Mouse (Mus musculus) bone marrow macrophage, adult 2 months (primary cell): ENCODE data around the gene Pan2. TPM values are rescaled to one million over a fixed set of nuclear protein-coding genes. Genes with fewer than 3 reads are reported as not detected.
A peak's percentile ranks its signal among the peaks of the same experiment; 100 is the strongest.
"Not testable (repeated sequence)": the region's sequence is repeated elsewhere in the genome, so short reads cannot be mapped to it uniquely, and the experiment has no call there.

Source experiments
- H3K27ac ChIP-seq: 2 replicates; pipeline ENCODE4 v1.5.1; 2012; ENCODE audit warnings: low read depth, low read length; ENCODE audit not compliant: insufficient read depth
- H3K4me1 ChIP-seq: 2 replicates; pipeline ENCODE4 v1.6.1; 2012; ENCODE audit warnings: low read length; ENCODE audit not compliant: control insufficient read depth, insufficient read depth
- H3K4me3 ChIP-seq: 2 replicates; pipeline ENCODE4 v1.5.1; 2012; ENCODE audit warnings: mild to moderate bottlenecking, low read length, moderate library complexity; ENCODE audit not compliant: insufficient read depth
- CTCF ChIP-seq: IDR thresholded peaks from 2 replicates; pipeline ENCODE4 v1.5.1; 2012; ENCODE audit warnings: low read depth, mild to moderate bottlenecking, low read length, moderate library complexity
- POLR2A ChIP-seq: IDR thresholded peaks from 2 replicates; pipeline ENCODE4 v1.6.1; 2012; ENCODE audit warnings: mild to moderate bottlenecking, low read depth, low read length, borderline replicate concordance
- polyA plus RNA-seq: library from polyadenylated mRNA; stranded (reverse); fragments of >200 nt; gene quantifications from 2 replicates; pipeline ENCODE4 v1.2.4, GENCODE M21; 2012; ENCODE audit not compliant: missing spikeins, insufficient read depth, insufficient read length

The Pan2 gene
- polyA plus RNA-seq, result 14.3 and 15.2 TPM in 2 replicates

GRCm38 (mm10) chr10:128303126-128304021, at the start of gene Pan2:
TSS of gene Pan2 (plus strand) at chr10:128303335.
- Histone ChIP-seq H3K4me3 (peak within 1 kb of the TSS; percentile 75), H3K27ac (peak within 1 kb of the TSS; percentile 94), H3K4me1 (peaks cover 30% of the 10 kb centered on the region)
- TF ChIP-seq CTCF (no peak), POLR2A (no peak)

GRCm38 (mm10) chr10:128253677-128254255, 49.4 kb upstream of the Pan2 start, which contains the start of gene Apon:
TSS of gene Apon (plus strand) at chr10:128254096.
- H3K4me3 ChIP-seq, result no peak within 1 kb of the TSS
- TF ChIP-seq CTCF (no peak), POLR2A (no peak)
- peaks cover 6% of the 10 kb centered on the region for H3K4me1 ChIP-seq
- H3K27ac ChIP-seq, result no peak within 1 kb of the TSS

- peaks cover 15% of the 10 kb centered on the region for H3K4me1 ChIP-seq
- TF ChIP-seq CTCF, result no peak
- TF ChIP-seq POLR2A, result no peak
- no peak overlapping the region for H3K27ac ChIP-seq
- no peak overlapping the region for H3K4me3 ChIP-seq
Observed at GRCm38 (mm10) chr10:128255925-128256324, 47.2 kb upstream of the Pan2 start.

- Histone ChIP-seq H3K4me3 (no peak overlapping the region), H3K4me1 (peaks cover 15% of the 10 kb centered on the region), H3K27ac (no peak overlapping the region)
- TF ChIP-seq POLR2A, result no peak
- TF ChIP-seq CTCF, result no peak
Observed at GRCm38 (mm10) chr10:128256328-128256727, 46.8 kb upstream of the Pan2 start.

- TF ChIP-seq CTCF (no peak), POLR2A (no peak)
- no peak overlapping the region for H3K4me3 ChIP-seq
- H3K27ac ChIP-seq, result peak overlapping the region; percentile 63
- H3K4me1 ChIP-seq, result peaks cover 27% of the 10 kb centered on the region
Observed at GRCm38 (mm10) chr10:128258953-128259352, 44.2 kb upstream of the Pan2 start.

GRCm38 (mm10) chr10:128259946-128260345, 43.2 kb upstream of the Pan2 start:
- TF ChIP-seq POLR2A, result no peak
- TF ChIP-seq CTCF, result no peak
- H3K4me3 ChIP-seq, result no peak overlapping the region
- no peak overlapping the region for H3K27ac ChIP-seq
- peaks cover 31% of the 10 kb centered on the region for H3K4me1 ChIP-seq

GRCm38 (mm10) chr10:128260376-128260775, 42.8 kb upstream of the Pan2 start:
- peaks cover 34% of the 10 kb centered on the region for H3K4me1 ChIP-seq
- H3K4me3 ChIP-seq, H3K27ac ChIP-seq: not testable (repeated sequence)

- TF ChIP-seq POLR2A (no peak), CTCF (no peak)
- Histone ChIP-seq H3K4me3 (no peak overlapping the region), H3K27ac (no peak overlapping the region), H3K4me1 (peaks cover 34% of the 10 kb centered on the region)
Observed at GRCm38 (mm10) chr10:128262300-128262699, 40.8 kb upstream of the Pan2 start.

GRCm38 (mm10) chr10:128263393-128264310, 39.5 kb upstream of the Pan2 start:
- Histone ChIP-seq H3K27ac (peak overlapping the region; percentile 7; the same call in 1 of the 2 replicates), H3K4me1 (peaks cover 28% of the 10 kb centered on the region), H3K4me3 (no peak overlapping the region)
- TF ChIP-seq POLR2A (no peak), CTCF (no peak)
